Mouse (Mus musculus): Measurements from ENCODE around the gene Hsbp1. TPM values are rescaled to one million over a fixed set of nuclear protein-coding genes. Genes with fewer than 3 reads are reported as not detected.

Gene Hsbp1
- 196 TPM for polyA plus RNA-seq (2017; shearing (Covaris generic))

GRCm38 (mm10) chr8:119344190-119344856 is at the start of gene Hsbp1:
Gene Hsbp1, plus strand, starts transcription at chr8:119344488.

DNA sequence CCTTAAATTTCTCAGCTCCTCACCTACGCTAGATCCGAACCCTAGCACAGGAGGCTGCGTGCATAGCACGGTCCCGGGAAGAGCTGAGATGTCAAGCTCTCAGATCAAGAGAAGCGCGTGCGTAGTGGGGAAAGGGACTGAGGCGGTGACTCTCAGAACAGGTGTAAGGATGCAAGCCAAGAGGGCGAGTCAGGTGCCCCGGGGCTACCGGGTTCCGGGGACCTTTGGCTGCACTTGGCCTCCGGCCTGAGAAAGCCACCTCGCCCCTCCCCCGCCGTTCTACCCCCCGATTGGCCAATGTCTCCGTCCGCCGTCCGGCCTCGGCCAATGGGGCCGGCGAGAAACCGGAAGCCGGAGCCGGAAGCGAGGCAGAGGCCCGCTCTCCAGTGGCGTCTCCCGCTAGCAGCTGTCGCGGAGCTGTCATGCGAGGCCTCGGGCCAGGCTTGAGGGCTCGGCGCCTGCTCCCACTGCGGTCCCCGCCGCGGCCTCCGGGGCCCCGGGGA is 50.3 kb downstream of the Hsbp1 start, which contains the start of gene Mlycd:
Mlycd (plus strand) TSS at position 355 of the 503 bp plus-strand sequence.

Other genes with a start within 250 kb of the Hsbp1 start
- gene Mlycd, start 50.4 kb downstream of the Hsbp1 start, polyA plus RNA-seq (2017; shearing (Covaris generic)), result 1.9 TPM
- 28.1 TPM for gene Osgin1, start 89.6 kb downstream of the Hsbp1 start, polyA plus RNA-seq (2017; shearing (Covaris generic))
- gene Necab2, start 102.2 kb downstream of the Hsbp1 start, polyA plus RNA-seq (2017; shearing (Covaris generic)), result not detected
- gene Slc38a8, start 157.2 kb downstream of the Hsbp1 start, polyA plus RNA-seq (2017; shearing (Covaris generic)), result not detected
- gene Mbtps1, start 214.2 kb downstream of the Hsbp1 start, polyA plus RNA-seq (2017; shearing (Covaris generic)), result 126 TPM
- 138 TPM for gene Hsdl1, start 230.7 kb downstream of the Hsbp1 start, polyA plus RNA-seq (2017; shearing (Covaris generic))
- gene Dnaaf1, start 230.7 kb downstream of the Hsbp1 start, polyA plus RNA-seq (2017; shearing (Covaris generic)), result not detected

Data from inflammation-experienced regulatory T-cells, adult 16 weeks (primary cell).